Mouse (Mus musculus) MEL (cell line): ENCODE results near the gene Socs4.

Experiments
- BHLHE40 ChIP-seq: IDR thresholded peaks from 2 replicates; pipeline ENCODE4 v1.6.1; 2012; ENCODE audit warnings: low read depth, mild to moderate bottlenecking, inconsistent platforms, low read length, improper control_type of control experiment, borderline replicate concordance
- CTCF ChIP-seq, 3 experiments: IDR thresholded peaks in 2 of 3; conservative IDR thresholded peaks in 1 of 3; 2 replicates each; pipeline ENCODE4 v1.5.1; 2011 to 2012; ENCODE audit warnings: low read length in 3 of 3, low read depth in 2 of 3, mild to moderate bottlenecking in 2 of 3, improper control_type of control experiment in 1 of 3, inconsistent platforms in 1 of 3, mixed read lengths in 1 of 3, moderate library complexity in 1 of 3; ENCODE audit not compliant: control insufficient read depth in 1 of 3, insufficient read depth in 1 of 3, poor library complexity in 1 of 3, severe bottlenecking in 1 of 3
- E2F4 ChIP-seq: IDR thresholded peaks from 2 replicates; pipeline ENCODE4 v1.6.1; 2011; ENCODE audit warnings: low read depth, low read length, improper control_type of control experiment, borderline replicate concordance
- GABPA ChIP-seq: IDR thresholded peaks from 2 replicates; pipeline ENCODE4 v1.6.1; 2012; ENCODE audit warnings: low read depth, mild to moderate bottlenecking, inconsistent platforms, low read length, improper control_type of control experiment, moderate library complexity
- GATA1 ChIP-seq: IDR thresholded peaks from 2 replicates; pipeline ENCODE4 v1.6.1; 2011; ENCODE audit warnings: low read depth, low read length, improper control_type of control experiment
- HCFC1 ChIP-seq: IDR thresholded peaks from 2 replicates; pipeline ENCODE4 v1.6.1; 2012; ENCODE audit warnings: low read depth, mild to moderate bottlenecking, inconsistent platforms, low read length, improper control_type of control experiment, moderate library complexity
- MAX ChIP-seq: IDR thresholded peaks from 2 replicates; pipeline ENCODE4 v1.6.1; 2011; ENCODE audit warnings: low read length, improper control_type of control experiment
- MAZ ChIP-seq: IDR thresholded peaks from 2 replicates; pipeline ENCODE4 v1.6.1; 2012; ENCODE audit warnings: low read depth, mild to moderate bottlenecking, inconsistent platforms, low read length, improper control_type of control experiment
- MYB ChIP-seq: IDR thresholded peaks from 2 replicates; pipeline ENCODE4 v1.6.1; 2011; ENCODE audit warnings: mild to moderate bottlenecking, low read depth, low read length, improper control_type of control experiment
- POLR2A ChIP-seq, 2 experiments: IDR thresholded peaks; 2 replicates each; pipeline ENCODE4 v1.6.1; 2011 to 2012; ENCODE audit warnings: low read length in 2 of 2, mild to moderate bottlenecking in 2 of 2, control low read depth in 1 of 2, improper control_type of control experiment in 1 of 2, low read depth in 1 of 2, moderate library complexity in 1 of 2; ENCODE audit not compliant: control insufficient read depth in 1 of 2, insufficient read depth in 1 of 2, poor library complexity in 1 of 2
- POLR2AphosphoS2 ChIP-seq: IDR thresholded peaks from 2 replicates; pipeline ENCODE4 v1.6.1; 2011; ENCODE audit warnings: low read length, improper control_type of control experiment
- POLR2AphosphoS5 ChIP-seq: IDR thresholded peaks from 2 replicates; pipeline ENCODE4 v1.6.1; 2012; ENCODE audit warnings: low read depth, borderline replicate concordance, mild to moderate bottlenecking, inconsistent platforms, low read length, moderate library complexity, mixed read lengths
- SIN3A ChIP-seq: IDR thresholded peaks from 2 replicates; pipeline ENCODE4 v1.6.1; 2012; ENCODE audit warnings: low read length, improper control_type of control experiment, inconsistent platforms
- TCF12 ChIP-seq: IDR thresholded peaks from 2 replicates; pipeline ENCODE4 v1.6.1; 2014; ENCODE audit warnings: low read depth, mild to moderate bottlenecking, inconsistent platforms, low read length, improper control_type of control experiment, moderate library complexity

GRCm38 (mm10) chr14:47287021-47287420 lies 10.3 kb downstream of the Socs4 start:
- TF ChIP-seq CTCF (IDR thresholded peaks at IDR 0.05 in 2 of 3, conservative IDR thresholded peaks at IDR 0.05 in 1 of 3; ENCODE audit: control insufficient read depth in 1 of 3, insufficient read depth in 1 of 3, low read depth in 2 of 3, low read length in 3 of 3, poor library complexity in 1 of 3, severe bottlenecking in 1 of 3) (no peak), MAX (no peak), POLR2A (IDR thresholded peaks at IDR 0.05; ENCODE audit: control insufficient read depth in 1 of 2, insufficient read depth in 1 of 2, low read depth in 1 of 2, low read length in 2 of 2, poor library complexity in 1 of 2) (no peak), HCFC1 (no peak), MAZ (no peak), POLR2AphosphoS5 (no peak), E2F4 (no peak), GABPA (no peak), POLR2AphosphoS2 (no peak), SIN3A (no peak), MYB (no peak), BHLHE40 (no peak), GATA1 (no peak), TCF12 (no peak)
